Mouse (Mus musculus) stomach, postnatal 0 days (tissue): ENCODE data around the gene Olfr744.

Source experiments
- CTCF ChIP-seq: IDR thresholded peaks from 2 replicates; pipeline ENCODE4 v1.5.1; 2016; ENCODE audit warnings: antibody characterized with exemption, low read depth, mild to moderate bottlenecking, moderate library complexity
- EP300 ChIP-seq: optimal IDR thresholded peaks from 2 replicates; pipeline ENCODE3; 2016; ENCODE audit warnings: antibody characterized with exemption

- TF ChIP-seq CTCF (no peak), EP300 (no peak)
Measured at GRCm38 (mm10) chr14:50639088-50639487, 24.4 kb downstream of the Olfr744 start, which contains the start of gene Olfr745.
